Mouse (Mus musculus): ENCODE measurements around the gene Ppp1r14a. TPM values are rescaled to one million over a fixed set of nuclear protein-coding genes. Genes with fewer than 3 reads are reported as not detected.

Ppp1r14a gene
- polyA plus RNA-seq, 1 experiment from 2014 or later = 59.7 TPM

DNA sequence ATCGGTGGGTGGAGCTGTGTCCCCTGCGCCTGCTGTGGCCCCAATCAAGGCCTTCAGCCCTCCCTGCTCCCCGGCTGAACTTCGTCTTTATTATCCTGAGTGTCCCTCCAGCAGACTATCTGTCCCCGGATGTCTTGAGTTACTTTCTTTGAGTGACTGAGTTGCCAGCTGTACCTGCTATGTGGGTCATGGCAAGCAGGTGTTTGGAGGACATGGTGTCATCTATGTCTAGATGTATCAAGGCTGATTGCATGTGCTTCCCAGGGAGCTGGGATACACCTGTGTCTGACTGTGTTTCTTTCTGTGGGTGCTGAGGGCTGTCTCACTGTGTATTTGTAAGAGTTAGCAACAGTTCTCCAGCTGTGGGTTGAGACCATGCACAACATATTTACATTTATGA is 20.6 kb downstream of the Ppp1r14a start:
- peaks cover 31% of the 10 kb centered on the region for H3K4me1 ChIP-seq (replicated peaks; ENCODE audit: control insufficient read depth, insufficient read depth, low read length)
- no peak overlapping the region for H3K27ac ChIP-seq (ENCODE audit: low read depth)
- DNase-seq (ENCODE audit: low spot score) (no peak), ATAC-seq (replicated peaks; ENCODE audit: low FRiP score, low TSS enrichment, low read depth) (no peak)
- peaks cover 16% of the 10 kb centered on the region for H3K27me3 ChIP-seq (replicated peaks; ENCODE audit: control insufficient read depth, insufficient read depth, low read length)
- no peaks in the 10 kb centered on the region for H3K36me3 ChIP-seq (ENCODE audit: control insufficient read depth, insufficient read depth, low read length)
- peak overlapping the region; percentile 43 for H3K4me3 ChIP-seq (ENCODE audit: low read depth, low read length)
- H3K9me3 ChIP-seq (ENCODE audit: control insufficient read depth, low read length) = no peaks in the 10 kb centered on the region
- WGBS = 8% methylated on average over 5 of the region's 5 CpGs
- peak overlapping the region; percentile 97 for H3K4me2 ChIP-seq (ENCODE audit: low read length)
- H3K9ac ChIP-seq (ENCODE audit: low read length) = peak overlapping the region; percentile 46; the same call in 1 of the 2 replicates

DNA sequence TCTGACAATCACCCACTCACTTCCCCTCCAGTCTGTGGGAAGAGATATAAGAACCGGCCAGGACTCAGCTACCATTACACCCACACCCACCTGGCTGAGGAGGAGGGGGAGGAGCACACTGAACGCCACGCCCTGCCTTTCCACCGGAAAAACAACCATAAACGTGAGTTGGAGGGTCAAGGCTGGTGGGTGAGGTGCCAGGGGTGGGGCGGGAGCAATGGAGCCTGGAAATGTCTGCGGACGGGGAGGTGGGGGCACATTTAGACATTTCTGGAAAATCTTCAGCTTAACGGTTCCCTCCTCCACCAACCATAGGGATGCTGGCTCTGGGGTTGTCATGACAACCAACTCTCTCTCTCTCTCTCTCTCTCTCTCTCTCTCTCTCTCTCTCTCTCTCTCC is 23.9 kb downstream of the Ppp1r14a start:
- no peak overlapping the region for H3K4me2 ChIP-seq (ENCODE audit: low read length)
- H3K9me3 ChIP-seq (ENCODE audit: control insufficient read depth, low read length) = no peaks in the 10 kb centered on the region
- no peak overlapping the region for H3K9ac ChIP-seq (ENCODE audit: low read length)
- H3K4me1 ChIP-seq (replicated peaks; ENCODE audit: control insufficient read depth, insufficient read depth, low read length) = peaks cover 30% of the 10 kb centered on the region
- DNase-seq (ENCODE audit: low spot score) (no peak), ATAC-seq (replicated peaks; ENCODE audit: low FRiP score, low TSS enrichment, low read depth) (no peak)
- no peak overlapping the region for H3K27ac ChIP-seq (ENCODE audit: low read depth)
- no peaks in the 10 kb centered on the region for H3K36me3 ChIP-seq (ENCODE audit: control insufficient read depth, insufficient read depth, low read length)
- H3K4me3 ChIP-seq (ENCODE audit: low read depth, low read length) = no peak overlapping the region
- WGBS = 36% methylated on average over 9 of the region's 9 CpGs
- peaks cover 4% of the 10 kb centered on the region; the same call in 1 of the 2 replicates for H3K27me3 ChIP-seq (replicated peaks; ENCODE audit: control insufficient read depth, insufficient read depth, low read length)

DNA sequence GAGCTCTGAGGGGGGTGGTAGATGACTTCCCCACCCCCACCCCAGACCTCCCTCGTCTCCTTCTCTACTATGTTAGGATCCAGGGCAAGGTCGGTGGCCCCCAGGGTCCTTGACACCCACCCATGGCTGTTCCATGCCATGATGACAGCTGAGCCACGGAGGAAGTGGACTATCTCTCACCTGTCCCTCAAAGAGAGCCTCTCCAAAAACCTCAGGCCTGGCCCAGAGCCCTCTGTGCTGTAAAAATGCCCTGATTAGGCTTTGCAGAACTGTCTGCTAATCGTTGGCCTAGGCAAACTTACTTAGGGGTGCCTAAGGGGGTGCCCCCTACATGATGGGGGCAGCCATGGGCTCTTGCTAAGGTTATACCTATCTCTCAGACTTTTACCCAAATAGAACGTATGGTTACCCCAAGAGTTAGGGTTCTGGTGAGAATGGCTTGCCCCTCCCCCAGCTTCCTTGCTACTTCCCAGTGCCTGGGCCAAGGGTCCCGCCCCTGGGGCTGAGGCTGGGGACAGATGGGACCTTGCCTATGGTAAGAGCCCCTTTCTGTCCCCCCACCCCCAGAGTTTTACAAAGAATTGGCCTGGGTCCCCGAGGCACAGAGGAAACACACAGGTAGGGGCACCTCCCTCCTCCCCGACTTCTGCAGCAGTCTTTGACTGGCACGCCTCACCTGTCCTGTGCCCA is 24.6 kb downstream of the Ppp1r14a start:
- ATAC-seq (replicated peaks; ENCODE audit: low FRiP score, low TSS enrichment, low read depth) = no peak
- H3K9ac ChIP-seq (ENCODE audit: low read length) = no peak overlapping the region
- H3K9me3 ChIP-seq (ENCODE audit: control insufficient read depth, low read length) = no peaks in the 10 kb centered on the region
- WGBS = 55% methylated on average over 9 of the region's 9 CpGs
- H3K4me1 ChIP-seq (replicated peaks; ENCODE audit: control insufficient read depth, insufficient read depth, low read length) = peaks cover 36% of the 10 kb centered on the region
- no peak overlapping the region for H3K4me3 ChIP-seq (ENCODE audit: low read depth, low read length)
- H3K4me2 ChIP-seq (ENCODE audit: low read length) = no peak overlapping the region
- H3K27me3 ChIP-seq (replicated peaks; ENCODE audit: control insufficient read depth, insufficient read depth, low read length) = 0 out of 2 replicates have a peak, but pooled peaks cover under 1% of the 10 kb centered on the region
- H3K27ac ChIP-seq (ENCODE audit: low read depth) = no peak overlapping the region
- no peak for DNase-seq (ENCODE audit: low spot score)
- no peaks in the 10 kb centered on the region for H3K36me3 ChIP-seq (ENCODE audit: control insufficient read depth, insufficient read depth, low read length)

DNA sequence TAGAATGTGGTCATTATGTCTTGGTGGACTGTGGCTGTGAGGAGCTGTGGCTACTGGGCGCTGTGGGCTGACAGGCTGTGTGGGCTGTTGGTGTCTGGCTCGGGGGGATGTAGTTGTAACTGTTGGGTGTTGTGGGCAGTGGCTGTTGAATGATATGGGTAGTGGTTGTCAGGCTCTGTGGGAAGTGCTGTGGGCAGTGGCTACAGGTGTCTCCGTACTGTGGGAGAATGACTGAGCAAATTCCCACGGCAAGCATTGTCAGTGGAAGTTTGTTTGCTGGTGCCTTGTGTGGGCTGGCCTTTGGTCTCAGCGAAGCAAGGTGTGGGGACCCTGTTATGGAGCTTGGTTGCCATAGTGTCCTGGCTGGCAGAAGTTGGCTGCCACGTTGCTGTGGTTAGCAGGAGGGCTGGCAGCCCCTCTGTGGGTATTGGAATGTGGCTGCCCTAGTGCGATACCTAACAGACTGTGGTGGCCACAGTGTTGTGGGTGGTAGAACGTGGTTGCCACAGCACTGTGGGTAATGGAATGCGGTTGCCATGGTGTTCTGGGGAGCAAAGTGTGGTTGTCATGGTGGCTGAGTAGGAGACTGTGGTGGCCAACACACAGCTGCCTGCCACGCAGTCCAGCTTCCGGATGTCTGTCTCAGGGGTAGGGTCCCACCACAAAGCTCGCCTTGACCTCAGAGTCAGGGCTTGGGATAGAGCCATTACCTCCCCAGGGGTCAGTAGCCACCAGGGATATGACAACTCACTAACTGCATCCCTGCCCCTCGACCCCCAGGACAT is 25.9 kb downstream of the Ppp1r14a start:
- Histone ChIP-seq H3K27me3 (replicated peaks; ENCODE audit: control insufficient read depth, insufficient read depth, low read length) (no peaks in the 10 kb centered on the region), H3K27ac (ENCODE audit: low read depth) (no peak overlapping the region), H3K9me3 (ENCODE audit: control insufficient read depth, low read length) (no peaks in the 10 kb centered on the region), H3K9ac (ENCODE audit: low read length) (no peak overlapping the region), H3K4me2 (ENCODE audit: low read length) (no peak overlapping the region), H3K4me1 (replicated peaks; ENCODE audit: control insufficient read depth, insufficient read depth, low read length) (peaks cover 42% of the 10 kb centered on the region), H3K36me3 (ENCODE audit: control insufficient read depth, insufficient read depth, low read length) (no peaks in the 10 kb centered on the region), H3K4me3 (ENCODE audit: low read depth, low read length) (no peak overlapping the region)
- ATAC-seq (replicated peaks; ENCODE audit: low FRiP score, low TSS enrichment, low read depth) (no peak), DNase-seq (ENCODE audit: low spot score) (no peak)
- 73% methylated on average over 13 of the region's 13 CpGs for WGBS

DNA sequence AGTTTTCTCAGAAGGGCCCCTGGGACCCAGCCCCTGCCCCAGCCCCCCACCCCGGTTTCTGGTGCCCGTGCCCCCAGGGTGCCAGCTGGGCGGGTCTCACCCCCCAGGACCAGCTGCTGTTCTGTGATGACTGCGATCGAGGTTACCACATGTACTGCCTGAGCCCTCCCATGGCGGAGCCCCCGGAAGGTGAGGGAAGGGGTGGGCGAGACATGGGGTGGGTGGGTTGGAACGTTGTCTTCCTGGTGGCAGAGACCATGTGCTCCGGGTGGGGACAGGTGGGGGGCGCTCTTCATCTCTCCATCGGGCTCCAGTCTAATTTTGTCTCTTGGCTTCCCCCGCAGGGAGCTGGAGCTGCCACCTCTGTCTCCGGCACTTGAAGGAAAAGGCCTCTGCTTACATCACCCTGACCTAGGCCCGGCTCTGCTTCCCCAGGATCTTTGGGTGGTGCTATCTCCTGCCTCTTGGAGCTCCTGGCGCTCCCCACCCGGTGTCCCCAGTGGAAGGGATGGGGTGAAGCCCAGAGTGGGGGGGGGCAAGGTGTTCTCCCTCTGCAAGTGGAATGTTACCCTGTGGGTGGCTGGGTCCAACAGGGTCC is 27.1 kb downstream of the Ppp1r14a start:
- Histone ChIP-seq H3K27me3 (replicated peaks; ENCODE audit: control insufficient read depth, insufficient read depth, low read length) (no peaks in the 10 kb centered on the region), H3K4me1 (replicated peaks; ENCODE audit: control insufficient read depth, insufficient read depth, low read length) (peaks cover 48% of the 10 kb centered on the region), H3K4me3 (ENCODE audit: low read depth, low read length) (no peak overlapping the region), H3K9ac (ENCODE audit: low read length) (no peak overlapping the region), H3K9me3 (ENCODE audit: control insufficient read depth, low read length) (no peaks in the 10 kb centered on the region), H3K4me2 (ENCODE audit: low read length) (no peak overlapping the region; the same call in 1 of the 2 replicates), H3K27ac (ENCODE audit: low read depth) (peak overlapping the region; percentile 92), H3K36me3 (ENCODE audit: control insufficient read depth, insufficient read depth, low read length) (no peaks in the 10 kb centered on the region)
- DNase-seq (ENCODE audit: low spot score) = no peak
- no peak for ATAC-seq (replicated peaks; ENCODE audit: low FRiP score, low TSS enrichment, low read depth)
- 62% methylated on average over 17 of the region's 17 CpGs for WGBS

DNA sequence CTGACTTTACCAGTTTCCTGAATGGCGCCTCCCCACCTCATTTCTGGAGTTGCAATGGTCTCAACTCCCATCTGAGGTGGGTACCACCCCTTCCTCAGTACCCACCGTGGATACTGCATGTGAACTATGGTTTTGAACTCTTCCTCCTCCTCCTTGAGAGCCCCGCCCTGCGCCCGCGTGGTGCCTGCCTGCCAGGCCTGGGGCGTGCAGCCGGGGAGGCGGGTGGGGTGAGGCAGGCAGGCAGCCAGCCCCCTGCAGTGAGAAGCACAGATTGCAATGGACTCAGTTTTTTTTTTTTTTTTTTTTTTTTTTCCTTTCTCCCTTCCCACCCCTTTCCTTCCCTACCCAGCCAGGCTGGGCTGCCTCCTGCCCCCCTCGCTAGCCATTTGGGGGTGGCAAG is 27.9 kb downstream of the Ppp1r14a start:
- Histone ChIP-seq H3K4me3 (ENCODE audit: low read depth, low read length) (peak overlapping the region; percentile 0; the same call in 1 of the 2 replicates), H3K4me2 (ENCODE audit: low read length) (peak overlapping the region; percentile 49), H3K4me1 (replicated peaks; ENCODE audit: control insufficient read depth, insufficient read depth, low read length) (peaks cover 48% of the 10 kb centered on the region), H3K27me3 (replicated peaks; ENCODE audit: control insufficient read depth, insufficient read depth, low read length) (no peaks in the 10 kb centered on the region), H3K9me3 (ENCODE audit: control insufficient read depth, low read length) (no peaks in the 10 kb centered on the region), H3K9ac (ENCODE audit: low read length) (peak overlapping the region; percentile 13; the same call in 1 of the 2 replicates), H3K36me3 (ENCODE audit: control insufficient read depth, insufficient read depth, low read length) (no peaks in the 10 kb centered on the region), H3K27ac (ENCODE audit: low read depth) (peak overlapping the region; percentile 92)
- no peak for DNase-seq (ENCODE audit: low spot score)
- ATAC-seq (replicated peaks; ENCODE audit: low FRiP score, low TSS enrichment, low read depth) = peak; percentile 34
- WGBS = 3% methylated on average over 10 of the region's 10 CpGs

DNA sequence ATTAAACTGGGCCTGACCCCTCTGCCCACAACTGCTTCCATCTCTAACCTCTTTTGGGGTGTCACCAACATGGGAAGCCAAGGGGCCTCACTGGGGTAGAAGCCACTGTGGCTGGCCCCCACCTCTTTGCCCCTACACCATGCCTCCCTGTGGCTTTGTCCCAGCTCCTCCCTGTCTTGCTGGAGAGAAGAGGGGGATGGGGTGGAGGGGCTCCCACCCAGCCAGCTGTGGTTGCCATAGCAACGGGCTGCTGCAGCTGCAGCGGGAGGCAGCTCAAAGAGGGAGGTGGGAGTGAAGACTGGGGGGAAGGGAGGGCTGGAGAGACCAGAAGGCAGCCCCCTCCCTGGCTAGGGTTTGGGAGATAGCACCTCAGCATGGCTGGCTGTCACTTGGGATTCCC is 28.4 kb downstream of the Ppp1r14a start:
- Histone ChIP-seq H3K27me3 (replicated peaks; ENCODE audit: control insufficient read depth, insufficient read depth, low read length) (no peaks in the 10 kb centered on the region), H3K9ac (ENCODE audit: low read length) (peak overlapping the region; percentile 13; the same call in 1 of the 2 replicates), H3K4me2 (ENCODE audit: low read length) (peak overlapping the region; percentile 49), H3K36me3 (ENCODE audit: control insufficient read depth, insufficient read depth, low read length) (0 out of 2 replicates have a peak, but pooled peaks cover under 1% of the 10 kb centered on the region), H3K27ac (ENCODE audit: low read depth) (peak overlapping the region; percentile 92), H3K4me3 (ENCODE audit: low read depth, low read length) (peak overlapping the region; percentile 0; the same call in 1 of the 2 replicates), H3K4me1 (replicated peaks; ENCODE audit: control insufficient read depth, insufficient read depth, low read length) (peaks cover 48% of the 10 kb centered on the region), H3K9me3 (ENCODE audit: control insufficient read depth, low read length) (no peaks in the 10 kb centered on the region)
- 0% methylated on average over 2 of the region's 2 CpGs for WGBS
- peak; percentile 70 for ATAC-seq (replicated peaks; ENCODE audit: low FRiP score, low TSS enrichment, low read depth)
- peak; percentile 80 for DNase-seq (ENCODE audit: low spot score)

DNA sequence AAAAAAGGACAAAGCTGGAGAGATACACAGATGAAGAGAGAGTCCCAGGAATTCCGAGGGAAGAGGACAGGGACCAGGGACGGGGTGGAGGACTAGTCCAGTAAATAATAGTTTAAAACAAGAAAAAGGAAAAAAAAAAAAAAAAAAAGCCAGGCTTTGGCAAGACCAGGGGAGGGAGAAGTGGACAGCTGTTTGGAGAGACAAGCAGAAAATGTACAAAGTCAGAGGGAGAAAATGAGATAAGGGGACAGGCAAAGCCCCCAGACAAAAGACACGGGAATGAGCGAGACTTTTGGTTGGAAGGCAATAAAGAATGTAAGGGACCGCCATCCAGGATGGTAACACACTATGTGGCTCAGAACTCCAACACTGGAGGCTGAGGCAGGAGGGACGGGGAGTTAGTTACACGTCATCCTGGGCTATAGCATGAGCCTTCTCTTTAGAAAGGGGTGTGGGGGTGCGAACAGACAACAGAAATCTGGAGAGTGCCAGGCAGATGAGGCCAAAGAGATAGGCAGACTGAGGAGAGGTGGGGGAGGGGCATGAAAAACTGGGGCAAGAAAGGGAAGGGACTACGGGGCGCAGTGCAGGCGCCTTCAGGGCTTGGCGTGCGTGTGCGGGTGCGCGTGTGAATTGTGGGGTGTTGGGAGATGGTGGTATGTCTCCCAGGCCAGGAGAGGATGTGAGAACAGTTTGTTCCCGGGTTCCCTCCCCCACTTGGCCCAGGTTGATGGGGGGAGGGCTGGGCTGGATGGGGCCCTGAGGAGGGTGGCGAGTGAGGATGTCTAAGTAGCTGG is 29.2 kb downstream of the Ppp1r14a start:
- DNase-seq (ENCODE audit: low spot score) (peak; percentile 76), ATAC-seq (replicated peaks; ENCODE audit: low FRiP score, low TSS enrichment, low read depth) (peak; percentile 25; the same call in 1 of the 2 replicates)
- peak overlapping the region; percentile 28 for H3K4me3 ChIP-seq (ENCODE audit: low read depth, low read length)
- 0 out of 2 replicates have a peak, but pooled peaks cover 5% of the 10 kb centered on the region for H3K36me3 ChIP-seq (ENCODE audit: control insufficient read depth, insufficient read depth, low read length)
- H3K9me3 ChIP-seq (ENCODE audit: control insufficient read depth, low read length) = no peaks in the 10 kb centered on the region
- peak overlapping the region; percentile 49 for H3K4me2 ChIP-seq (ENCODE audit: low read length)
- no peaks in the 10 kb centered on the region for H3K27me3 ChIP-seq (replicated peaks; ENCODE audit: control insufficient read depth, insufficient read depth, low read length)
- peaks cover 48% of the 10 kb centered on the region for H3K4me1 ChIP-seq (replicated peaks; ENCODE audit: control insufficient read depth, insufficient read depth, low read length)
- peak overlapping the region; percentile 92 for H3K27ac ChIP-seq (ENCODE audit: low read depth)
- peak overlapping the region; percentile 38; the same call in 1 of the 2 replicates for H3K9ac ChIP-seq (ENCODE audit: low read length)
- 8% methylated on average over 18 of the region's 18 CpGs for WGBS
